Mouse (Mus musculus): ENCODE results near the gene Ptgr2. TPM values are rescaled to one million over a fixed set of nuclear protein-coding genes. Genes with fewer than 3 reads are reported as not detected.

Gene Ptgr2
- polyA plus RNA-seq, 1 experiment: 4.2 TPM

DNA sequence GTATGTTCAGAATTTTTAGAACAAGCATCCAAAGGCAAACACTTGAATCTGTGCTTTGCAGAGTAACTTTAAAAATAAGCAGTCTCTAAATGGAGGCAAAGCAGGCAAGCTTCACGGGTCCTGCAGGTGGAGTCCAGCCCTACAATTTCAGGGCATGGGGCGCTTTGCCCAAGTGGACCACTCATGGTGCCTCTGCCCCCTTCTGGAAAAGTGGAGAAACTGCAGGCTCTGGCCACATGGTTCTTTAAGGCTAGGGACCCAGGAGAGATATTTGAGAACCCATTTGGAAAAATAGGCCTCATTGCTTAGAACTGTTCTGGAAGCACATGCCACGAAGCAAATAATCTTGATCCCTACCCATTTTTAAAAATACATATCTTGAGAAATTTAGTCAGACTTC, 35.8 kb upstream of the Ptgr2 start:
- Histone ChIP-seq H3K36me3 (ENCODE audit: control insufficient read depth, insufficient read depth, low read length) (no peaks in the 10 kb centered on the region), H3K27ac (ENCODE audit: insufficient read depth, low read length) (no peak overlapping the region), H3K4me3 (ENCODE audit: extremely low read depth, insufficient read depth, insufficient read length) (no peak overlapping the region), H3K4me1 (ENCODE audit: control insufficient read depth, insufficient read depth, insufficient read length) (peaks cover 14% of the 10 kb centered on the region; the same call in 1 of the 2 replicates), H3K27me3 (ENCODE audit: control insufficient read depth, insufficient read depth, low read length) (no peaks in the 10 kb centered on the region)
- DNase-seq (ENCODE audit: low read depth in 1 of 2, low spot score in 2 of 2): peak; percentile 59 to 67
- TF ChIP-seq POLR2A (IDR thresholded peaks at IDR 0.05; ENCODE audit: low read depth, low read length) (no peak), CTCF (IDR thresholded peaks at IDR 0.05; ENCODE audit: extremely low read depth, insufficient read depth, insufficient read length, insufficient replicate concordance) (peak; percentile 95)
- 17% methylated on average over 3 of the region's 3 CpGs for WGBS

DNA sequence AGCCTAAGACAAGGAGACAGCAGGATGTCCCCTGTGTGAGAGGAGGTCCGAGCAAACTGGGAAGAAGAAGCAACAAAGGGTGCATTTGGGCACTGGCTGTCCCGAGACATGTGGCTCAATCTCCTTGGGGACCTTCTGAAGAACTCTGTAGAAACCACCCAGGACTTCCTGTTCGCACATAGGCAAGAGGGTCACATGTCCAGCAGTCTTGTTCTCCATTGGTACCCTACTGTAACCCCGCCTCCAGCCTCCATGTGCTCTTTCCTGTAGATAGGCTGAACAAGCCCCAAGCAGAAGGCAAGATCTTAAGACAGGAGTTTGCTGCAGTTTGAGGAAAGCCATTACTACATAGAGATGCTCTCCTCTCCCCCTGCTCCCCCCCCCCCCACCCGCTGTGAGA, 32.2 kb upstream of the Ptgr2 start:
- TF ChIP-seq POLR2A (IDR thresholded peaks at IDR 0.05; ENCODE audit: low read depth, low read length) (no peak), CTCF (IDR thresholded peaks at IDR 0.05; ENCODE audit: extremely low read depth, insufficient read depth, insufficient read length, insufficient replicate concordance) (no peak)
- Histone ChIP-seq H3K36me3 (ENCODE audit: control insufficient read depth, insufficient read depth, low read length) (no peaks in the 10 kb centered on the region), H3K27me3 (ENCODE audit: control insufficient read depth, insufficient read depth, low read length) (no peaks in the 10 kb centered on the region), H3K4me3 (ENCODE audit: extremely low read depth, insufficient read depth, insufficient read length) (no peak overlapping the region), H3K4me1 (ENCODE audit: control insufficient read depth, insufficient read depth, insufficient read length) (peaks cover 3% of the 10 kb centered on the region; the same call in 1 of the 2 replicates), H3K27ac (ENCODE audit: insufficient read depth, low read length) (no peak overlapping the region; the same call in 1 of the 2 replicates)
- DNase-seq (ENCODE audit: low read depth in 1 of 2, low spot score in 2 of 2): peak; percentile 44 to 75
- 55% methylated on average over 5 of the region's 5 CpGs for WGBS

DNA sequence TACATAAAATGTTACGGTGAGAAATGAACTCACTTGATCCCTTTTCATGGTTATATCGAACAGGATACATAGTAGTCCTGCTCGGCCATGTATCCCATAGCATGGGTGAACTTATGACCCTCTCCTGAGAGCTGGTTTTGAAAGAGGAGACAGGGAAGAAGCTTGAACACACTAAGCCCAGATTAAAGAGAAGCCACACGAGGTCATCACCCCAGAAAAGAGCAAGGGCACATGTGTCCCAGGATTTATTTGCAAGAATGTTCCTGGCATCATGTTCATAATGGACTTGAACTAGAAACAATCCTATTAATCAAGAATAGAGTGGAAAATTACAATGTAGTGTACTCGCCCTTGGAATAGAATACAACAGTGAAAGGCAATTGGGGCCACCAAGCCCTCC, 30.1 kb upstream of the Ptgr2 start:
- DNase-seq (ENCODE audit: low read depth in 1 of 2, low spot score in 2 of 2): no peak
- Histone ChIP-seq H3K27me3 (ENCODE audit: control insufficient read depth, insufficient read depth, low read length) (no peaks in the 10 kb centered on the region), H3K36me3 (ENCODE audit: control insufficient read depth, insufficient read depth, low read length) (no peaks in the 10 kb centered on the region), H3K27ac (ENCODE audit: insufficient read depth, low read length) (no peak overlapping the region), H3K4me1 (ENCODE audit: control insufficient read depth, insufficient read depth, insufficient read length) (peaks cover 3% of the 10 kb centered on the region; the same call in 1 of the 2 replicates), H3K4me3 (ENCODE audit: extremely low read depth, insufficient read depth, insufficient read length) (no peak overlapping the region)
- no peak for TF ChIP-seq POLR2A (IDR thresholded peaks at IDR 0.05; ENCODE audit: low read depth, low read length)
- no peak for TF ChIP-seq CTCF (IDR thresholded peaks at IDR 0.05; ENCODE audit: extremely low read depth, insufficient read depth, insufficient read length, insufficient replicate concordance)
- 85% methylated on average over 5 of the region's 5 CpGs for WGBS

DNA sequence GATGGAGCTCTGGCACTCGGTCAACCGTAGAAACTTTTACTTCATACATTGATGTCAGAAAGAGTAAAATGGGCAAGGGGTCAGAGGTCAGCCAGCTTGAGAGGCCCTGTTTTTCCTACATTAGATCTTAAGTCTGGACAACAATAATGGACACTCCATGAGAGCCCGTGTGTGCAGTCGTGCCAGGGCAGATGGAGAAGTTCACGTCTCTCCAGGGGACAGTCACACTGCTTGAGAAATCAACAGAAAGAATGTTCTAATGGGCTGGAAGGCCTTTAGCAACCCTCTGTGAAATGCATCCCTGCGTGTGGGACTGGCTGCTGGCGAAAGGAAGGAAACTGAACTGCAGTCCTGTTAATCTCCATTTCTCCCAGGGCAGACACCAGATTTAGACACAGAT, 24.7 kb upstream of the Ptgr2 start:
- Histone ChIP-seq H3K4me3 (ENCODE audit: extremely low read depth, insufficient read depth, insufficient read length) (no peak overlapping the region), H3K27me3 (ENCODE audit: control insufficient read depth, insufficient read depth, low read length) (no peaks in the 10 kb centered on the region), H3K4me1 (ENCODE audit: control insufficient read depth, insufficient read depth, insufficient read length) (no peaks in the 10 kb centered on the region), H3K36me3 (ENCODE audit: control insufficient read depth, insufficient read depth, low read length) (no peaks in the 10 kb centered on the region), H3K27ac (ENCODE audit: insufficient read depth, low read length) (no peak overlapping the region)
- WGBS: 81% methylated on average over 7 of the region's 7 CpGs
- DNase-seq (ENCODE audit: low read depth in 1 of 2, low spot score in 2 of 2): no peak
- TF ChIP-seq POLR2A (IDR thresholded peaks at IDR 0.05; ENCODE audit: low read depth, low read length): no peak
- TF ChIP-seq CTCF (IDR thresholded peaks at IDR 0.05; ENCODE audit: extremely low read depth, insufficient read depth, insufficient read length, insufficient replicate concordance): no peak

DNA sequence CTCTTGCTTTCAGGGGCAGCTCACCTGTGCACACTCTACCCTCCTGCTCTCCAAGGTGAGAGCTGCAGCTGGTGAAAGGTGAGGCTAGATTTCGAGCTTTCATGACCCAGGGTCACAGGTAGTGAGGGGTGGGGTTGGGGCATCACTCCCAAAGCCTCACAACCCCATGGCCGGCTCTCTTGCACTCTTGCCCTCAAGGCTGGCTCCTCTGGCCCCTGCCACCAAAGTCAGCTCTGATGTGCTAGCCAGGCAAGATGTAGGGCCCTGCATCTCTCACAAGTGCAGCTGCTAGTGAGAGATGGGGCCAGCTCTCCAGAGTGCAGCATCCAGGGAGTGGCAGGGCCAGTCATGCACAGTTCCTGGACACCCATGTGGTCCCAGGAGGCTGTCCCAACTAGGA, 17.8 kb upstream of the Ptgr2 start:
- DNase-seq (ENCODE audit: low read depth in 1 of 2, low spot score in 2 of 2): no peak
- Histone ChIP-seq H3K27me3 (ENCODE audit: control insufficient read depth, insufficient read depth, low read length) (no peaks in the 10 kb centered on the region), H3K36me3 (ENCODE audit: control insufficient read depth, insufficient read depth, low read length) (no peaks in the 10 kb centered on the region), H3K27ac (ENCODE audit: insufficient read depth, low read length) (no peak overlapping the region), H3K4me3 (ENCODE audit: extremely low read depth, insufficient read depth, insufficient read length) (no peak overlapping the region), H3K4me1 (ENCODE audit: control insufficient read depth, insufficient read depth, insufficient read length) (no peaks in the 10 kb centered on the region)
- 75% methylated on average over 2 of the region's 2 CpGs for WGBS
- no peak for TF ChIP-seq POLR2A (IDR thresholded peaks at IDR 0.05; ENCODE audit: low read depth, low read length)
- TF ChIP-seq CTCF (IDR thresholded peaks at IDR 0.05; ENCODE audit: extremely low read depth, insufficient read depth, insufficient read length, insufficient replicate concordance): no peak

DNA sequence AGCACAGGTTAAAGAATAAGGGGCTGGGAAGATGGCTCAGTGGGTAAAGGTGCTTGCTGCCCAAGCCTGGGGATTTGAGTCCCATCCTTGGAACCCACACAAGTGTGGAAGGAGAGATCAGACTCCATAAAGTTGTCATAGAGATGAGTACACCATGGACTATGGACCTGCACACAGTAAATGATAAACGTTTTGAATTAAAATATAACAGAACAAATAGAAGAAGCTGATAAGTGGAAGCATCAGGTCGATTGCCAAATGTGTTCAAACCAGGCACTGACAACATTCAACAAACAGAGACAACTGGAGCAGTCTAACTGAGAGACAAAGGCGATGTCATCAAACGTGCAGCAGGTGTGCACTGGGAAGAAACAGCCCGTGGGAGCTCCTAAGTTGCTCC, 11.7 kb upstream of the Ptgr2 start:
- 81% methylated on average over 5 of the region's 5 CpGs for whole genome bisulfite sequencing
- TF ChIP-seq POLR2A (IDR thresholded peaks at IDR 0.05; ENCODE audit: low read depth, low read length): no peak
- TF ChIP-seq CTCF (IDR thresholded peaks at IDR 0.05; ENCODE audit: extremely low read depth, insufficient read depth, insufficient read length, insufficient replicate concordance): no peak
- no peaks in the 10 kb centered on the region for H3K4me1 ChIP-seq (ENCODE audit: control insufficient read depth, insufficient read depth, insufficient read length)
- no peak overlapping the region for H3K27ac ChIP-seq (ENCODE audit: insufficient read depth, low read length)
- H3K4me3 ChIP-seq (ENCODE audit: extremely low read depth, insufficient read depth, insufficient read length): no peak overlapping the region
- no peaks in the 10 kb centered on the region for H3K27me3 ChIP-seq (ENCODE audit: control insufficient read depth, insufficient read depth, low read length)
- DNase-seq (ENCODE audit: low read depth in 1 of 2, low spot score in 2 of 2): no peak
- H3K36me3 ChIP-seq (ENCODE audit: control insufficient read depth, insufficient read depth, low read length): no peaks in the 10 kb centered on the region

DNA sequence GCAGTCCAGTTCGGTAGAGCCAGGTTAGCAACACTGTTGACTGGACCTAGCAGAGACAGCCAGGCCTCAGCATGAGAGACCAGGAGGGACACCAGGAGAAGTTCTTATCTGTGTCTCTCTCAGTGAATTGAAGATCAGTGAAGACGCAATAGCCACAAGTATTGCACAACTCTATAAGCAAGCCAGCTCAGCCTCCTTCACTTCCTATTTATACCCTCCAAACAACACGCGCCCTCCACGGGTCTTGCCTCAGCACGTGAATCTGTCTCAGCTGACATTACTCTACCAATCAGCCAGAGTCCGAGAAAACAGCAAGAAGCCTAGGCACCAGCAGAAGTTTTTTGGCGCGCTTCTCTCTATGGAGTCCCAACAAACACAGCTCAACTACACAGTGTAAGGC, 9.7 kb upstream of the Ptgr2 start:
- no peak overlapping the region for H3K27ac ChIP-seq (ENCODE audit: insufficient read depth, low read length)
- H3K4me3 ChIP-seq (ENCODE audit: extremely low read depth, insufficient read depth, insufficient read length): no peak overlapping the region
- TF ChIP-seq POLR2A (IDR thresholded peaks at IDR 0.05; ENCODE audit: low read depth, low read length) (no peak), CTCF (IDR thresholded peaks at IDR 0.05; ENCODE audit: extremely low read depth, insufficient read depth, insufficient read length, insufficient replicate concordance) (no peak)
- DNase-seq (ENCODE audit: low read depth in 1 of 2, low spot score in 2 of 2): no peak
- no peaks in the 10 kb centered on the region for H3K27me3 ChIP-seq (ENCODE audit: control insufficient read depth, insufficient read depth, low read length)
- WGBS: 64% methylated on average over 9 of the region's 9 CpGs
- no peaks in the 10 kb centered on the region for H3K36me3 ChIP-seq (ENCODE audit: control insufficient read depth, insufficient read depth, low read length)
- H3K4me1 ChIP-seq (ENCODE audit: control insufficient read depth, insufficient read depth, insufficient read length): no peaks in the 10 kb centered on the region
